Mouse (Mus musculus): Measurements from ENCODE around the gene A030005K14Rik. TPM values are rescaled to one million over a fixed set of nuclear protein-coding genes. Genes with fewer than 3 reads are reported as not detected.

A030005K14Rik gene
- polyA plus RNA-seq, 1 experiment from 2014 or later = not detected

DNA sequence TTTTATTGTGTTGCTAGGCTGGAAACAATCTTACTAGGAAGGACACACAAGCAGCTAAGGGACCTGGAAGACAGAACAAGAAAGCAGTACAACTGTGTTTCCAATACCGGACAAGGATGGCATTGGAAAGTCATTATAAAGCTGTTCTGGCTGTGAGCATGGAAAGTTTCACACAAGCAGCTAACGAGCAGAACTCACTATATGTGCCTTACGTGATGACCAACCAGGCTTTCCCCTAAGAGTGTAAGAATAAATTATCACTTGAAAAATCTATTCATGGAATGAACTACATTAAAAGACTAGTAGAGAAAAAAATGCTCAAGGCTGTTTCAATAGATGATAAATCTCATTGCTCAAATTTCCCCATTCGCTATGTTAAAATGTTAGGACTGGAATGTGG lies 7.4 kb upstream of the A030005K14Rik start:
- no peaks in the 10 kb centered on the region for H3K27me3 ChIP-seq (ENCODE audit: poor library complexity, severe bottlenecking)
- WGBS = 89% methylated on average over 4 of the region's 4 CpGs
- no peak overlapping the region for H3K4me3 ChIP-seq

DNA sequence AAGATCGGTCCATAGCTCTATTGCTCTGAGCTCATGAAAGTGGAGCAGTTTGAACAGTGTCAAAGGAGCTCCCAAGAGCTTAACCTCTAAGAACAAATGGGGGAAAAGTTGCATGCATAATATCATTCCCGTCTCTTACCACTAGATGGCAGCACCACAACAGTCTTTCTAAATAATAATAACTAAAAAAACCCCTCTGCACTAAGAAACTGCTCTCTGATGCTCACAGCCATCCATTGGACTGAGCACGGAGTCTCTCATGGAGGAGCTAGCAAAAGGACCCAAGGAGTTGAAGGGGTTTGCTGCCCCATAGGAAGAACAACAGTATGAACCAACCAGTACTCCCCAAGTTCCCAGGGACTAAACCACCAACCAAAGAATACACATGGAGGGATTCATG lies 5.7 kb upstream of the A030005K14Rik start:
- Histone ChIP-seq H3K36me3 (replicated peaks) (no peaks in the 10 kb centered on the region), H3K27me3 (ENCODE audit: poor library complexity, severe bottlenecking) (no peaks in the 10 kb centered on the region), H3K27ac (no peak overlapping the region), H3K4me1 (no peaks in the 10 kb centered on the region), H3K9me3 (no peaks in the 10 kb centered on the region), H3K4me3 (no peak overlapping the region)
- WGBS = 29% methylated on average over 3 of the region's 3 CpGs
- DNase-seq (ENCODE audit: extremely low spot score, low spot score) = no peak

More for the DNA sequence above, 7.4 kb upstream of the A030005K14Rik start:
- no peak for DNase-seq (ENCODE audit: extremely low spot score, low spot score)
- no peaks in the 10 kb centered on the region for H3K36me3 ChIP-seq (replicated peaks)
- no peaks in the 10 kb centered on the region for H3K4me1 ChIP-seq
- H3K27ac ChIP-seq = no peak overlapping the region
- H3K9me3 ChIP-seq = no peaks in the 10 kb centered on the region

DNA sequence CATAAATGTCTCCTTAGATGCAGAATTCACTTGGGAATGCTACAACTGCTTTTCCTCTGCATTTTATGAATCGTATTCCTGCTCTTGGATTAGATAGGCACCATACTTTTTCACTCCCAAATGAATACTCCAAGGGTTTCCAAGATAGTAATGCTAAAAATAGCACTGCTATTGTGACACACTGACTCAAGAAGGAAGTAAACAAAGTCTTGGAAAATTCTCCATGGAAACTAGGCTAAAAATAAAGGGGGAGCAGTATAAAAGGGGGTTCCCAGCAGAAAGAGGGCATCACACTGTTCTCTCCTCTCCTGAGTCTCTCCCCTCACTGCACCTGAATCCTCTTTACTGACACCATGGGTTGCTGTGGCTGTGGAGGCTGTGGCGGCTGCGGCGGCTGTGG lies 1.5 kb upstream of the A030005K14Rik start, which contains the start of gene Krtap28-13:
Gene Krtap28-13 (plus strand): TSS at position 288 of the 400 bp plus-strand sequence.
- Histone ChIP-seq H3K9me3 (no peaks in the 10 kb centered on the region), H3K27me3 (ENCODE audit: poor library complexity, severe bottlenecking) (no peaks in the 10 kb centered on the region), H3K4me1 (no peaks in the 10 kb centered on the region), H3K4me3 (no peak within 1 kb of the TSS), H3K36me3 (replicated peaks) (no peaks in the 10 kb centered on the region), H3K27ac (no peak within 1 kb of the TSS)
- 89% methylated on average over 4 of the region's 4 CpGs for WGBS
- no peak for DNase-seq (ENCODE audit: extremely low spot score, low spot score)

DNA sequence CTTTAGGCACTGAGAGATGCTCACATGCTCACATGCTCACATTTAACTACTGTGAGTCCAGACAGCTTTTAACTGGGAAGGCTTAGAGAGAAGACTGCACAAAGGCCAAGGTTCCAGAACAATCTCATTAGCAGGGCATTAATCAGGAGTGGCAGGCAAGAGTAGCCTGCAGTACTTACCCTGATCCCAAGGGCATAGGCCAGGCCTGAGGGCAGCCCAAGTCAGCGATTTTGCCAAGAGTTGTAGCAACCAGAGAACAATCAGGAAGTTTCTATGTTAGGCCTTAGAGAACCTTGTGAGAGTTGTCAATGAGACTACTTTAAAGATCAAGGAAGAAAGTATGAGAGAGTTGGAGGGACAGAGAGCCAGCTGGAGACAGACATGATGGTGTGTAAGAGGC lies 697 bp downstream of the A030005K14Rik start:
- H3K9me3 ChIP-seq = no peaks in the 10 kb centered on the region
- 80% methylated on average over 1 of the region's 1 CpGs for WGBS
- H3K36me3 ChIP-seq (replicated peaks) = no peaks in the 10 kb centered on the region
- no peak overlapping the region for H3K27ac ChIP-seq
- no peaks in the 10 kb centered on the region for H3K4me1 ChIP-seq
- no peak for DNase-seq (ENCODE audit: extremely low spot score, low spot score)
- no peaks in the 10 kb centered on the region for H3K27me3 ChIP-seq (ENCODE audit: poor library complexity, severe bottlenecking)
- no peak overlapping the region for H3K4me3 ChIP-seq

DNA sequence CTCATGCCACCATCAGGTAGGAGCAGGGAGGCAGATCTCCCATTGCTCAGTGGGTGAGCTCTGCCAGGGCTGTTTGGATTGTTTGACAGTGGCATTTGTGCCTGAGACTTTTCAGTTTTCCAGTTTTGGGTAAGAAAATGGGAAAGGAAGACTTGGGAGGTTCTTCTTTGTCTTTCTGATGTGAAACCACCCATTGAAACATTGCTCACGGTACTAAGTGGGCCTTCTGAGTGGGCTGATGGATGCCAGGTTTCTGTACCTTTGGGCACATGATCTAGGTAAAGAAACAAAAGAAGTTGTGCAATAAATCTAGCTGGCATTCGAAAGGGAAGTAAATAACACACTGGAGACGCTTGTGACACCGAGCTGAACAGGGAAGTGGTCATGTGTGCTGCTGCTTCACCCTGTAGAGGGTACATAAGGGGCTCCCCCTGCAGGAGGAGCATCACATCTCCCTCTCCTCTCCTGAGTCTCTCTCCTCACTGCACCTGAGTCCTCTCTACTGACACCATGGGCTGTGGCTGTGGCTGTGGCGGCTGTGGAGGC lies 14.2 kb downstream of the A030005K14Rik start, which contains the start of gene Gm47969:
Gene Gm47969 (plus strand): TSS at position 51 of the 546 bp plus-strand sequence.
- DNase-seq (ENCODE audit: extremely low spot score, low spot score) = no peak
- no peak within 1 kb of the TSS for H3K27ac ChIP-seq
- H3K27me3 ChIP-seq (ENCODE audit: poor library complexity, severe bottlenecking) = no peaks in the 10 kb centered on the region
- no peaks in the 10 kb centered on the region for H3K4me1 ChIP-seq
- 90% methylated on average over 5 of the region's 5 CpGs for WGBS
- no peak within 1 kb of the TSS for H3K4me3 ChIP-seq
- H3K9me3 ChIP-seq = no peaks in the 10 kb centered on the region
- no peaks in the 10 kb centered on the region for H3K36me3 ChIP-seq (replicated peaks)

DNA sequence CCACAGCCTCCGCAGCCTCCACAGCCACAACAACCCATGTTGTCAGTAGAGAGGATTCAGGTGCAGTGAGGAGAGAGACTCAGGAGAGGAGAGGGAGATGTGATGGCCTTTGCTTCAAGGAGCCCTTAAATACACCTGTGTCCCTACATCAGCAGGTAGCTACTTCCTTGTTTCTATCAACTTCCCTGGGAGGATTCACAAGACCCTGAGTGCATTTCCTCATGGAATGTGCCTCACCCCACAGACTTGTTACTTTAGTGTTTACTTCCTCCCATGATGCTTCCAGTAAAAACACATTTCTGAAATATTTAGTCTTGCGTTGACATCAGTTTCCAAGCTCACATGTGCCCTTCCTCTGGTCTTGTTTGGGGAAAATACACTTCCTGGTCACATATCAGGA lies 16.8 kb downstream of the A030005K14Rik start, which contains the start of gene Krtap28-10:
Gene Krtap28-10 (minus strand): TSS at position 101 of the 400 bp plus-strand sequence.
- WGBS = 91% methylated on average over 2 of the region's 2 CpGs
- H3K36me3 ChIP-seq (replicated peaks) = no peaks in the 10 kb centered on the region
- DNase-seq (ENCODE audit: extremely low spot score, low spot score) = no peak
- H3K9me3 ChIP-seq = no peaks in the 10 kb centered on the region
- H3K4me3 ChIP-seq = no peak within 1 kb of the TSS
- H3K27me3 ChIP-seq (ENCODE audit: poor library complexity, severe bottlenecking) = peaks cover 6% of the 10 kb centered on the region; the same call in 1 of the 2 replicates
- H3K4me1 ChIP-seq = peaks cover 11% of the 10 kb centered on the region
- no peak within 1 kb of the TSS for H3K27ac ChIP-seq

DNA sequence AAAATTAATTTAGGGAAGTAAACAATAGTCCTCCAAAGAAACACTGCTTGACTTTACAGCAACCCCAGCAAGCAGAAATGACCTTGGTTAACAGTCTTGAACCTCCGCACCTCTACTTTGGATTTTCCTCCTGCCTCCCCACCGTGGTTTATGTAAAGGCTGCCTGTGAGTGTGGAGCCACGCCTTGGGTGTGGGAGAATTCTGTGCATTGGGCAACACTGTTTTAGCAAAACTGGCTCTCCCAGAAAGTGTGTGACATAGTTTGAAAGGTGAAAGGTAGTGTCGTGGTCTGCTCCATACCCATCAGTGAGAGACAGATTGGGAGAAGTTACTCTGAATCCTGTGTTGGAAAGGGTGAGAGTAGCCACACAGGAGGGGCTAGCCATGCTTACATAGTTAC lies 20.1 kb downstream of the A030005K14Rik start:
- no peak for DNase-seq (ENCODE audit: extremely low spot score, low spot score)
- Histone ChIP-seq H3K4me1 (peaks cover 16% of the 10 kb centered on the region), H3K4me3 (no peak overlapping the region), H3K27me3 (ENCODE audit: poor library complexity, severe bottlenecking) (peaks cover 10% of the 10 kb centered on the region; the same call in 1 of the 2 replicates), H3K36me3 (replicated peaks) (no peaks in the 10 kb centered on the region), H3K9me3 (no peaks in the 10 kb centered on the region), H3K27ac (no peak overlapping the region)
- WGBS = 72% methylated on average over 4 of the region's 4 CpGs

DNA sequence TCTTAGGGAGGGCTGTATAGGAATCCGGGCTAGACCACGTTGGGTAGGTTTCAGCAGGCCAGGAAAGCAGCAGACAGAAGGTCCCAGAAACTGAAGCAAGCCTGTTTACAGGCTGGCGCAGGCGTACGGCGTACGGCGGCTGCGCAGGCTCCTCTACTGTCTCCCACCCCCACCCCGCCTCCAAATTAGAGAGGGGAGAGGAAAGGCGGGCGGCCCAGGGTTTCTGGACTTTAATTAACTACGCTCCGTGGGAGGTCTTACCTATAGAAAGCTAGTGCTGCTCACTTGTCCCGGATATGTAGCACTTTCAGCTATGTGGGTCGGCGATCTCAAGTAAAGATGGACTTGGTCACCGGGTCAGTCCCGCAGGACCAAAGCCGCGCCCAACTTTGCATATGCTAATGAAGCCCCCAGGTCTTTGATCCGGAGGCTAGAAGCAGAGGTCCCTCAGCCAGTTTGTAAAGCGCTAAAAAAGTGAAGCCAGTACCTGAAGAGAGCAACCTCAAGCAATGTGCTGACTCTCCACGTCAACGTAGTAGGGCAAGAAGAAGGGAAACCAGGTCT lies 21.0 kb downstream of the A030005K14Rik start, which contains the start of gene Slc19a3:
Gene Slc19a3 (minus strand): TSS at position 340 of the 564 bp plus-strand sequence.
- Histone ChIP-seq H3K36me3 (replicated peaks) (no peaks in the 10 kb centered on the region), H3K27ac (peak within 1 kb of the TSS; percentile 70), H3K4me3 (peak within 1 kb of the TSS; percentile 60), H3K9me3 (no peaks in the 10 kb centered on the region), H3K27me3 (ENCODE audit: poor library complexity, severe bottlenecking) (peaks cover 10% of the 10 kb centered on the region; the same call in 1 of the 2 replicates), H3K4me1 (peaks cover 16% of the 10 kb centered on the region)
- WGBS = 1% methylated on average over 25 of the region's 25 CpGs
- DNase-seq (ENCODE audit: extremely low spot score, low spot score) = peak; percentile 47

DNA sequence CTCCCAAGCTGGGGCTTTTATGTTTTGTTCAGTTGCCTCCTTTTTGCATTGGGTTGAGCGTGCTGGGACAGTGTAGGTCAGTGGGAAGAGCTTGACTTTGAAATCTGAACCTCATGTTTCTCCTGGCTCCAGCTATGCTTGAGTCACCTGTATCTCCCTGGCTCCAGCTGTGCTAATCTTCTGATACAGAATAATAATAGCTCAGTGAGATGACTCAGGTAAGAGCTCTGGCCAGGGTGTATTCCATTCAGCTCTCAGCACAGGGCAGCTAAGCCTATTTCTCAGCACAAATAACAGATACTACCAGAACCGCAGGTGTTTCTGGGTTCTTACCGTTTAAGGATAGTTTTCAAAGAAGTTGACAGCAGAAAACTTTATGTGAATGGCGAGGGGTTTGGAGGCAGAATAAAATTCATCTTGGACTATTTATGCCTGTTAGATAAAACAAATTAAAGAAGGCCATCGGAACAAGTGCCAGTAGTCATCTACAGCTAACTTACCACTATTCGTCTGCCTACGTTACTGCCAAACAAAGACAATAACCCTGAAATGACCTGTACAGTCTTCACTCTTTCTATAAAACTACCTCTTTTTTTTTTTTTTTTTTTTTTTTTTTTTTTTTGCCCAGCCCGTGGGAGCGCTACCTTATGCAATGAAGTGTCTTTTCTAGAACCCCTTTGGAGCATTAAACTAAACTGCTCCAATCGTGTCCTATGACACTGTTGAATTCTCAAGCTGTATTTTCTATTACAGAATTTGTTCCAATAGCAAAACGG lies 22.1 kb downstream of the A030005K14Rik start:
- no peaks in the 10 kb centered on the region for H3K9me3 ChIP-seq
- 59% methylated on average over 11 of the region's 11 CpGs for WGBS
- DNase-seq (ENCODE audit: extremely low spot score, low spot score) = no peak

DNA sequence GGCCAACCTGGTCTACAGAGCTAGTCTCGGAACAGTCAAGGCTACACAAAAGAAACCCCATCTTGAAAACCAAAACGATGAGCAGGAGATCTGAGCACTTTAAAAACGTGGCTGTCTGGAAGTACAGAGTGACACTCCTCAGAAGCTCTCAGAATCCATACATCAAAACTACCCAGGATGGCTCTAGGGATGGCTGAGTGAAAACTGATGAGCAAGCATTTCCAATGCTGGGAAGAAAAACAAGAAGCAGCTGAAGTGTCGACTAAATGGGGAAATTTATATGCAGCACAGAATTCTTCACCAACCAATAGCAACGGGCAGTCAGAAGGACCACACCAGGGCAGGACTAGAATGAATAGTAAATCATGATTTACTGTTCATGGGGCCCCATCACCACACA lies 24.7 kb downstream of the A030005K14Rik start:
- H3K9me3 ChIP-seq = no peaks in the 10 kb centered on the region
- DNase-seq (ENCODE audit: extremely low spot score, low spot score) = no peak
- peaks cover 10% of the 10 kb centered on the region; the same call in 1 of the 2 replicates for H3K27me3 ChIP-seq (ENCODE audit: poor library complexity, severe bottlenecking)
- WGBS = 81% methylated on average over 5 of the region's 5 CpGs
- H3K27ac ChIP-seq = no peak overlapping the region
- no peak overlapping the region for H3K4me3 ChIP-seq
- no peaks in the 10 kb centered on the region for H3K36me3 ChIP-seq (replicated peaks)
- H3K4me1 ChIP-seq = peaks cover 16% of the 10 kb centered on the region

More for the DNA sequence above, 22.1 kb downstream of the A030005K14Rik start:
- H3K4me1 ChIP-seq = peaks cover 16% of the 10 kb centered on the region
- H3K36me3 ChIP-seq (replicated peaks) = no peaks in the 10 kb centered on the region
- no peak overlapping the region for H3K27ac ChIP-seq
- no peak overlapping the region for H3K4me3 ChIP-seq
- H3K27me3 ChIP-seq (ENCODE audit: poor library complexity, severe bottlenecking) = peaks cover 10% of the 10 kb centered on the region; the same call in 1 of the 2 replicates

DNA sequence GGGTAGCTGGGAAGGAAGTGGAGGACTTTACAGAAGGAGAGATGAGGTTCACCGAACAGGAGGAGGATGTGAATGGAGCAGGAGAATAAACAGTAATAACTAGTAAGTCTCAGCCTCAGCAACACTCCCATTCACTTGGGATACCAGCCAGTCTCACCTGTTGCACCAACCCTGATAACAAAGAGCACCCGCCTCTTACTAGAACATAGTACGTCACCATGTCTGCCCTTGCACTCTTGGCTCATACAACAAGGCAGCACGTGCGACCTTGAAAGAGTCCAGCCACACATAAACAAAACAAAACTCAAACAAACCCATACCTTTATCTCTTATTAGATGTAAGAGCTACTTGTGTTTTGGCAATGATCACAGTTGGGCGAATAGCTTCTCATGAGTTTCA lies 26.7 kb downstream of the A030005K14Rik start:
- Histone ChIP-seq H3K4me1 (peaks cover 5% of the 10 kb centered on the region; the same call in 1 of the 2 replicates), H3K27me3 (ENCODE audit: poor library complexity, severe bottlenecking) (0 out of 2 replicates have a peak, but pooled peaks cover 3% of the 10 kb centered on the region), H3K27ac (no peak overlapping the region), H3K4me3 (no peak overlapping the region), H3K36me3 (replicated peaks) (no peaks in the 10 kb centered on the region), H3K9me3 (no peaks in the 10 kb centered on the region)
- 94% methylated on average over 6 of the region's 6 CpGs for WGBS
- DNase-seq (ENCODE audit: extremely low spot score, low spot score) = no peak

DNA sequence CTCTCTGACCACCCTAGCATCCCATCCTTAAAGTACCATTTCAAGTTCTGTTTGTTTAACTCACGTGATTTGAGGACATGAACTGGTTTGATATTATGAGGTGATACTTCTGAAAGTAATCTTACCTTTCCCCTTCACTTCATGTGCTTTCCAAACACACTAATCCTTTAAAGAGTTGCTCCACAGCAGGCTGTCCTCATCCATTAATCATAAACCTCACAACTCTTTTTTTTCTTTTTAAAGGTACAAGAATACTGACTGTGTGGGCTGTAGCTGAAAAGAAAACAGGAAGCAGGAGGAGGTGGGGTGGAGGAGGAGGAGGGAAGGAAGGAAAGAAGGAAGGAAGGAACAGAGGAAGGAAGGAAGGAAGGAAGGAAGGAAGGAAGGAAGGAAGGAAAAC lies 27.2 kb downstream of the A030005K14Rik start:
- H3K4me3 ChIP-seq = no peak overlapping the region
- 0 out of 2 replicates have a peak, but pooled peaks cover 3% of the 10 kb centered on the region for H3K27me3 ChIP-seq (ENCODE audit: poor library complexity, severe bottlenecking)
- H3K9me3 ChIP-seq = no peaks in the 10 kb centered on the region
- 71% methylated on average over 1 of the region's 1 CpGs for WGBS
- H3K27ac ChIP-seq = no peak overlapping the region
- peaks cover 5% of the 10 kb centered on the region; the same call in 1 of the 2 replicates for H3K4me1 ChIP-seq
- no peaks in the 10 kb centered on the region for H3K36me3 ChIP-seq (replicated peaks)
- DNase-seq (ENCODE audit: extremely low spot score, low spot score) = no peak
